Mouse (Mus musculus): ENCODE measurements at regions not wholly inside any gene's neighbourhood (a gene's known extent, or its start where the extent isn't known, plus 50 kb on each side); places are given as distances from the start of the nearest gene placed in this dataset.
"Not testable (repeated sequence)": the region's sequence is repeated elsewhere in the genome, so short reads cannot be mapped to it uniquely, and the experiment has no call there.

DNA sequence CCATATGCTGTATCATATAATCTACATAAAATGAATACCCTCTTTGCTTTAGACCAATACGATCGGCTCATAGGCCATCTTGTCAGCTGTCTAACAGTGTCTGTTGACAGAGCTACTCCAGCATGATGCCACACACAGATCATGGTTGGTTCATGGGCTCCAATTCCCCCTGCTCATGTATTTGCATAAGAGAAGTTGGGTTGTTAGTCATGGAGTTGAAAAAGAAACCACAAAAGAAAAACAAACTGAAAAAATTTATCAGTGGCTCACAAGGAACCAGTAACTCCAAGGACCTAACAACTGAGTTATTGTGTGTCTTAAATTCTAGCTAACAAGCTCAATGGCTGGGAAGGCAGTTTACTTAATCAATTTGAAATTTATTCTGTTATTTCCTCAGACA, 176.1 kb upstream of the Arhgap18 start:
- peak; percentile 72 for DNase-seq (ENCODE audit: low read depth, low spot score)

GRCm38 (mm10) chr10:26585106-26585505, 168.1 kb upstream of the Arhgap18 start:
- DNase-seq (ENCODE audit: low read depth, low spot score) = peak; percentile 36

- DNase-seq (ENCODE audit: low read depth, low spot score) = not testable (repeated sequence)
These were observed 146.1 kb upstream of the Arhgap18 start for GRCm38 (mm10) chr10:26607081-26607480.

DNA sequence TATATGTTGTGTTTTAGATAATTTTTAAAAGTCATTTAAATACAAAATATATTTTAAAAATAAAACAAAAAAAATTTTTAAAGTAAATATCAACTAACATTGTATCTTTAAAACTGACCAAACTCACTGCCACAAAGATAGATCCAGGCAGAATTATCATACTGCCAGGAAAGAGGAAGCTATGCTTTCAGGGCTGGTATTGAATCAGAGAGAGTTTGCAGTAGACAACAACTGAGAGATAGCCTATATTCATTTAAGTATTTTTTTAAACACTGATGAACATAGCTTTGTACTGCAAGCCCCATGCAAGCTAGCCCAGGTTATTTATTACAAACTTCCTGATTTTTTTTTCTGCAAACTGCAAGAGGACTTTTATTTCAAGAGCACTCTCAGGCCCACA, 142.0 kb upstream of the Arhgap18 start:
- DNase-seq (ENCODE audit: low read depth, low spot score) = no peak

DNA sequence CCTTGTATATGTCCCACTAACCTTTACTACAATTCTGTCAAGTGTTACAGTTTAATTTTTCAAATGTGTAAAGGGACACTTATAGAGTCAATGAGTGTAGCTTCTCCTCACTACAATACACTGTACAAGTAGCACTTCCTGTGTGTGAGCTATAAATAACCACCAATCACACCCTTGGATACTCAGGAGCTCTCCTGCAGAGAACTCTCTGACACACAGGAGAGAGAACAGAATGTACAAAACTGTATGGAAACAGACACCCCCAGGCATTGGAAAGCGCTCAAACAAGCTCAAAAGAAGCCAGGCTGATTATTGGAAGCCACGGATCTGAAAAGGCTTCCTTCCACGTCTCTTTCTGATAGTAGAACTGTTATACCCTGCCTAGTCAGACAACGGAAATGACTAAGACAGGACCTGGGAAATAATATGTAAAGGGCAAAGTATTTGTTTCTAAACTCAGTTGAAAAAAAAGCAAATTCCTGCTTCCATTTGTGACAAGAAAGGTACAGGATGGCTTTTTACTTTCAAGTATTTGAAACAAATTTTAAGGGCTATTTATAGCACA, 122.9 kb upstream of the Arhgap18 start:
- DNase-seq (ENCODE audit: low read depth, low spot score) = peak; percentile 29

- no peak for DNase-seq (ENCODE audit: low read depth, low spot score)
These were observed 121.0 kb upstream of the Arhgap18 start for GRCm38 (mm10) chr10:26632266-26632665.

GRCm38 (mm10) chr10:26637459-26637858, 115.8 kb upstream of the Arhgap18 start:
- DNase-seq (ENCODE audit: low read depth, low spot score) = no peak

DNA sequence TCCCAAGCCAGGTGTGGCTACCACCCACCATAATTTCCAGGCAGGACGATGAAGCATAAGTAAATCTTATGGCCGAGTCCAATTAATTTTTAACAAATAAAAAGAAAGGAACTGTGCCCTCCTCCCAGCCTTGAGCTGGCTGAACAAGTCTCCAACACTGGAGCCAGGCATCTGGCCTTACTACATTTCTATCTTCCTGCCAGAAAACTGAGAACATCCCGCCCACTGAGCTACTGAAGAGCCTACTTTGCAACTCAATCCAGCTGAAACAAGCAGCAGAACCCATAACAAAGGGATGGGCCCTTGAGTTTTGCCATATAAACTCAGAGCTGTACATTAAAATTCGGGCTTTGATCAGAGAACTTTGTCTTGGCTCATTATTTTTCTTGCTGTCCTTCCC, 115.2 kb upstream of the Arhgap18 start:
- DNase-seq (ENCODE audit: low read depth, low spot score) = no peak

- no peak for DNase-seq (ENCODE audit: low read depth, low spot score)
These were observed 114.1 kb upstream of the Arhgap18 start for GRCm38 (mm10) chr10:26639118-26639517.

GRCm38 (mm10) chr10:26653103-26653502, 100.1 kb upstream of the Arhgap18 start:
- DNase-seq (ENCODE audit: low read depth, low spot score) = no peak

- DNase-seq (ENCODE audit: low read depth, low spot score) = no peak
These were observed 89.0 kb upstream of the Arhgap18 start for GRCm38 (mm10) chr10:26664270-26664669.

GRCm38 (mm10) chr10:26679500-26680227, 73.6 kb upstream of the Arhgap18 start:
- DNase-seq (ENCODE audit: low read depth, low spot score) = no peak

DNA sequence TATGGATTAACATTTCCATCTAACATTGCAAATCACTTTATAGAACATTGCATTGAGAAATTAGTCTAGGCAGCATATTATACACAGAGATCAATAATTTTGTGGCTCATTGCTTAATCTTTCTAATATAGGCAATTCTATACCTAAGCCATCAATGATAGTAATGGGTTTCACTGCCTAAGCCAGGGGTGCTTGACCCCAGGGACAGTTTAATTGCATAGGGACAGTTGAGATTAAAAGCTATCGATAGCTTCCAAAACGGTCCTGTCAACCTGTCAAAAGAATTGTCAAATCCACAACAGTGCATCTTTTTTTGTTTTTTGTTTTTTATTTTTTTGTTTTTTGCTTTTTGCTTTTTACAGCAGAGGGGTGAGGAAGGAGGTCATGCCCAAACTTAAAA, 58.5 kb upstream of the Arhgap18 start:
- DNase-seq (ENCODE audit: low read depth, low spot score) = no peak

DNA sequence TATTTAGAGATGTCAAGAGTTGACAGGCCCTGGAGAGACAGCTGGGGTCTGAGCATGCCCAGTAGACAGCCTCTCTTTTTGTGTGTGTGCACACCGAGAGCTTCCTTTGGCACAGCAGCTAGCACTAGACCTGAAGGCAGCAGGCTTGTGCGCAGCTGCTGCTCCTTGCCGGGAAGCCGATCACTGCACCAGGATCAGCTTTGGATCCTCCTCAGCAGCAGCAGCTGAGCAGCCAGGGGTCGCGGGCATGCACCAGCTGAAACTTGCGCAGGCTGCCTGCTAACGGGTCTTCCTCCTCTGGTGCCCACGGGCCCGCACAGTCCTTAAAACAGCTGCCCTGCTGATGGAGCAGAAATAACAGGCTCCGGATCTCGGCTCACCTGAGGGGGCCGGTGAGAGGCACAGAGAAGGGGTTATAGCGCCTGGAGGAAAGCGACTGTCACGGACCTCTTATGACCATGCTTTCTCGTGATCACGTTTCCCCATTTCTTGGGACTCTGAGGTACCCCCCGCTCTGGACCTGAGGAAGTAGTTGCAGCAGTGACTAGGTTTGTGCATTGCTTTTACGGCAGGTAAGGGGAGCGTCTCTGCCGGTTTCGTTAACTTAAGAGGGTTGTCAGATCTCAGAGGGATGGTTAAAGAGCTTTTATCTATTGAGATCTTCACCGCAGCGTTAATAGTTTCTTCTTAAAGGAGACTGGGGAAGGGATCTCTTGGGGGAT, 57.8 kb upstream of the Arhgap18 start:
- no peak for DNase-seq (ENCODE audit: low read depth, low spot score)
